Mouse (Mus musculus) forebrain, embryonic 16.5 days (tissue): ENCODE measurements around the gene Col18a1. TPM values are rescaled to one million over a fixed set of nuclear protein-coding genes. Genes with fewer than 3 reads are reported as not detected.

Experiments
- ATAC-seq: fragments of 200-750 bp; cut with Nextera tagmentation; 2 replicates; pipeline ENCODE4 v1.8.0; 2017; ENCODE audit warnings: mild to moderate bottlenecking, moderate library complexity
- H3K27ac ChIP-seq: fragments of 300-500 bp; sonication (generic); 2 replicates; pipeline ENCODE4 v1.5.1; 2014; ENCODE audit warnings: low read length, control low read depth
- H3K27me3 ChIP-seq: fragments of 300-500 bp; sonication (generic); replicated peaks from 2 replicates; pipeline ENCODE4 v1.6.1; 2014; ENCODE audit warnings: low read length; ENCODE audit not compliant: control insufficient read depth, insufficient read depth
- H3K36me3 ChIP-seq: fragments of 300-500 bp; sonication (generic); 2 replicates; pipeline ENCODE4 v1.6.1; 2014; ENCODE audit not compliant: control insufficient read depth, insufficient read depth
- H3K4me1 ChIP-seq: fragments of 300-500 bp; sonication (generic); replicated peaks from 2 replicates; pipeline ENCODE4 v1.6.1; 2014; ENCODE audit warnings: low read length; ENCODE audit not compliant: control insufficient read depth, insufficient read depth
- H3K4me2 ChIP-seq: fragments of 300-500 bp; sonication (generic); 2 replicates; pipeline ENCODE4 v1.6.1; 2014; ENCODE audit warnings: mild to moderate bottlenecking, low read length, control low read depth
- H3K4me3 ChIP-seq: fragments of 300-500 bp; sonication (generic); replicated peaks from 2 replicates; pipeline ENCODE4 v1.5.1; 2014; ENCODE audit warnings: mild to moderate bottlenecking, low read length, control low read depth
- H3K9ac ChIP-seq: fragments of 300-500 bp; sonication (generic); replicated peaks from 2 replicates; pipeline ENCODE4 v1.6.1; 2014; ENCODE audit warnings: low read depth, low read length, control low read depth
- H3K9me3 ChIP-seq: fragments of 300-500 bp; sonication (generic); 2 replicates; pipeline ENCODE4 v1.6.1; 2016; ENCODE audit warnings: low read length; ENCODE audit not compliant: control insufficient read depth
- WGBS: fragments of 180-500 bp; shearing (Covaris S2); extraction: QIAGEN DNeasy Blood & Tissue Kit; methylation state at CpG from one replicate; pipeline ENCODE4 v1.1.7; 2014; 5-methylcytosine and 5-hydroxymethylcytosine counted together
- polyA plus RNA-seq: library from polyadenylated mRNA; unstranded; fragments of >200 nt; fragmentation: Nextera tagmentation; extraction: Ambion mirVana; gene quantifications from 2 replicates; pipeline ENCODE4 v1.2.1, GENCODE M21; 2015

The Col18a1 gene
- polyA plus RNA-seq, 1 experiment from 2014 or later = 21.7 TPM

- WGBS = 76% methylated on average over 2 of the region's 2 CpGs
- Histone ChIP-seq H3K4me3 (no peak overlapping the region), H3K4me2 (no peak overlapping the region), H3K36me3 (no peaks in the 10 kb centered on the region), H3K9me3 (no peaks in the 10 kb centered on the region), H3K4me1 (no peaks in the 10 kb centered on the region), H3K27ac (no peak overlapping the region), H3K9ac (no peak overlapping the region), H3K27me3 (no peaks in the 10 kb centered on the region)
- no peak for ATAC-seq
Measured at GRCm38 (mm10) chr10:77206134-77206533, 39.8 kb upstream of the Col18a1 start.

GRCm38 (mm10) chr10:77203960-77204359 is 37.6 kb upstream of the Col18a1 start:
- 89% methylated on average over 4 of the region's 4 CpGs for WGBS
- H3K9me3 ChIP-seq = no peaks in the 10 kb centered on the region
- no peak overlapping the region for H3K9ac ChIP-seq
- ATAC-seq = no peak
- H3K27ac ChIP-seq = no peak overlapping the region
- H3K4me2 ChIP-seq = no peak overlapping the region
- no peaks in the 10 kb centered on the region for H3K36me3 ChIP-seq
- no peak overlapping the region for H3K4me3 ChIP-seq
- no peaks in the 10 kb centered on the region for H3K4me1 ChIP-seq
- H3K27me3 ChIP-seq = no peaks in the 10 kb centered on the region

GRCm38 (mm10) chr10:77201919-77202318 is 35.6 kb upstream of the Col18a1 start:
- H3K27ac ChIP-seq = no peak overlapping the region
- no peak overlapping the region for H3K4me3 ChIP-seq
- H3K4me2 ChIP-seq = no peak overlapping the region
- H3K9me3 ChIP-seq = no peaks in the 10 kb centered on the region
- ATAC-seq = no peak
- no peaks in the 10 kb centered on the region for H3K27me3 ChIP-seq
- WGBS = 56% methylated on average over 5 of the region's 5 CpGs
- H3K4me1 ChIP-seq = no peaks in the 10 kb centered on the region
- no peaks in the 10 kb centered on the region for H3K36me3 ChIP-seq
- H3K9ac ChIP-seq = no peak overlapping the region

GRCm38 (mm10) chr10:77200295-77200694 is 33.9 kb upstream of the Col18a1 start:
- 86% methylated on average over 9 of the region's 9 CpGs for WGBS
- no peaks in the 10 kb centered on the region for H3K36me3 ChIP-seq
- no peaks in the 10 kb centered on the region for H3K4me1 ChIP-seq
- H3K4me3 ChIP-seq = no peak overlapping the region
- H3K27me3 ChIP-seq = no peaks in the 10 kb centered on the region
- no peak for ATAC-seq
- H3K9me3 ChIP-seq = no peaks in the 10 kb centered on the region
- H3K27ac ChIP-seq = no peak overlapping the region
- H3K9ac ChIP-seq = no peak overlapping the region
- H3K4me2 ChIP-seq = no peak overlapping the region

DNA sequence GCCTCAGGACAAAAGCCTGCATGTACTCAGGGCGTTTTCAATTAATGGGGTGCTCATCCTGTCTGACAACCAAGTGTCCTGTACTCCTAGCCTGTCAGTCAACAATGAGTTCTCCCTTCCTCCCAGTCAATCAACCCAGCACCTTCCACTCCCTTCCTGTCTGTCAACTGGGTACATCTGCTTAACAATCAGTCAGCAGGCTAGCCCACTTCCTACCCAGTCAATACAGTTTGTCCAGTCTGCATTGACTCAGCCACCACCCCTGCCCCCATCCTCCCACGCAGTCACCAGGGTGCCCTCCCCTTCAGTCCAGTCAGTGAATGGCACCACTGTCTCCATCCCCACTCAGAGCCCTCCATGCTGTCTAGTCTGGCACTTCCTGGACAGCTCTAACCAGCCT is 32.9 kb upstream of the Col18a1 start:
- no peaks in the 10 kb centered on the region for H3K36me3 ChIP-seq
- ATAC-seq = no peak
- no peaks in the 10 kb centered on the region for H3K4me1 ChIP-seq
- H3K4me3 ChIP-seq = no peak overlapping the region
- H3K27ac ChIP-seq = no peak overlapping the region
- H3K27me3 ChIP-seq = no peaks in the 10 kb centered on the region
- H3K4me2 ChIP-seq = no peak overlapping the region
- 71% methylated on average over 2 of the region's 2 CpGs for WGBS
- H3K9me3 ChIP-seq = no peaks in the 10 kb centered on the region
- no peak overlapping the region for H3K9ac ChIP-seq

- no peaks in the 10 kb centered on the region for H3K36me3 ChIP-seq
- WGBS = 20% methylated on average over 9 of the region's 9 CpGs
- no peak overlapping the region for H3K4me2 ChIP-seq
- H3K9me3 ChIP-seq = no peaks in the 10 kb centered on the region
- no peak overlapping the region for H3K27ac ChIP-seq
- ATAC-seq = no peak
- no peaks in the 10 kb centered on the region for H3K4me1 ChIP-seq
- H3K9ac ChIP-seq = no peak overlapping the region
- H3K27me3 ChIP-seq = no peaks in the 10 kb centered on the region
- H3K4me3 ChIP-seq = no peak overlapping the region
Measured at GRCm38 (mm10) chr10:77197469-77198209, 31.3 kb upstream of the Col18a1 start.

- no peak for ATAC-seq
- H3K27ac ChIP-seq = no peak overlapping the region
- H3K9me3 ChIP-seq = no peaks in the 10 kb centered on the region
- no peak overlapping the region for H3K4me3 ChIP-seq
- no peaks in the 10 kb centered on the region for H3K27me3 ChIP-seq
- H3K4me1 ChIP-seq = no peaks in the 10 kb centered on the region
- H3K9ac ChIP-seq = no peak overlapping the region
- no peak overlapping the region for H3K4me2 ChIP-seq
- no peaks in the 10 kb centered on the region for H3K36me3 ChIP-seq
- WGBS = 84% methylated on average over 4 of the region's 4 CpGs
Measured at GRCm38 (mm10) chr10:77196676-77197075, 30.3 kb upstream of the Col18a1 start.

DNA sequence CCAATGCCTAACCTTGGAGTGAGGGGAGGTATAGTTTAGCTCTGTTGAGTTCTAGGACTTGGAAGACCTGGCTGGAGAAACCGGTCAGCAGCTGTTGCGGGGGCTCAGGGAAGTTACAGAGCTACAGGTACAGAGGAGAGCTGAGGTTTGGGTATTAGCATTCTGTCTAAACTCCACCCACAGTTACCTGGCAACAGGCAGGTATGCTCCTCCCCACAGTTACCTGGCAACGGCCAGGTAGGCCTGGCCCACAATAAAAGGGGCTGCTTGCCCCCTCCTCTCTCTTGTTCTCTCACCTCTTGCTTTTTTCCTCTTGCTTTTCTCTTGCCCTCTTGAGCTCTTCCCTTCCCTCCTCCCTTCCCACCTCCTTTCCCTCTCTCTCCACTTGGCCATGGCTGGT is 29.8 kb upstream of the Col18a1 start:
- Histone ChIP-seq H3K36me3 (no peaks in the 10 kb centered on the region), H3K27me3 (no peaks in the 10 kb centered on the region), H3K27ac (no peak overlapping the region), H3K4me3 (no peak overlapping the region), H3K9me3 (no peaks in the 10 kb centered on the region), H3K4me1 (peaks cover 4% of the 10 kb centered on the region), H3K4me2 (no peak overlapping the region), H3K9ac (no peak overlapping the region)
- no peak for ATAC-seq
- 90% methylated on average over 3 of the region's 3 CpGs for WGBS

DNA sequence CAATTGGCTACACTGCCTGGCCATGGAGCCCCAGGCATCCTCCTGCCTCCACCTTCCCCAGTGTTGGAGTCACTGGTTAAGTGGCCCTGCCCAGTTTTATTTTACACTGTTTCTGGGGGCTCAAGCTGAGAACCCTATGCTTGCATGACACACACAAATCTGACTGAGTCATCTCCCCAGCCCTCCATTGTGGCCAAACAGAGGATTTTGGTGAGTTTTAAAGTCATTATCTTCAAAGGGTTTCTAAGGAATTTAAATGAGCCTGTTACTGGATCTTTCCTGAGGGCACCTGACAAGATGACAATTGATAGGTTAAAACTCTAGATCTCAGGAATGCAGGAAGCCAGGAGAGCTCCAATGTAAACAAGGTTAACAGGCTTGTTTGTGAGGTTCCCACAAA is 27.1 kb upstream of the Col18a1 start:
- Histone ChIP-seq H3K36me3 (no peaks in the 10 kb centered on the region), H3K9ac (no peak overlapping the region), H3K9me3 (no peaks in the 10 kb centered on the region), H3K4me1 (peaks cover 6% of the 10 kb centered on the region), H3K27ac (no peak overlapping the region), H3K27me3 (no peaks in the 10 kb centered on the region), H3K4me3 (no peak overlapping the region), H3K4me2 (no peak overlapping the region)
- no peak for ATAC-seq

GRCm38 (mm10) chr10:77192745-77193144 is 26.4 kb upstream of the Col18a1 start:
- no peak overlapping the region for H3K4me3 ChIP-seq
- WGBS = 78% methylated on average over 17 of the region's 17 CpGs
- no peaks in the 10 kb centered on the region for H3K36me3 ChIP-seq
- H3K9ac ChIP-seq = no peak overlapping the region
- H3K4me1 ChIP-seq = peaks cover 6% of the 10 kb centered on the region
- H3K4me2 ChIP-seq = no peak overlapping the region
- no peak overlapping the region for H3K27ac ChIP-seq
- H3K27me3 ChIP-seq = no peaks in the 10 kb centered on the region
- no peak for ATAC-seq
- H3K9me3 ChIP-seq = no peaks in the 10 kb centered on the region
